Mouse (Mus musculus) erythroblast, embryonic 14.5 days (primary cell): ENCODE data around the gene Arhgef3. TPM values are rescaled to one million over a fixed set of nuclear protein-coding genes. Genes with fewer than 3 reads are reported as not detected.

ENCODE experiments used
- H3K27me3 ChIP-seq: 2 replicates; pipeline ENCODE4 v1.6.1; 2012; ENCODE audit warnings: inconsistent platforms; ENCODE audit not compliant: control insufficient read depth
- H3K36me3 ChIP-seq: 2 replicates; pipeline ENCODE4 v1.6.1; 2012; ENCODE audit warnings: mild to moderate bottlenecking, inconsistent platforms; ENCODE audit not compliant: control insufficient read depth
- H3K4me1 ChIP-seq: 2 replicates; pipeline ENCODE4 v1.6.1; 2012; ENCODE audit warnings: inconsistent platforms; ENCODE audit not compliant: control insufficient read depth
- H3K4me3 ChIP-seq: replicated peaks from 2 replicates; pipeline ENCODE3; 2012; ENCODE audit warnings: moderate library complexity, mild to moderate bottlenecking, inconsistent platforms
- H3K9me3 ChIP-seq: 2 replicates; pipeline ENCODE4 v1.6.1; 2012; ENCODE audit warnings: low read length, inconsistent platforms, mixed read lengths; ENCODE audit not compliant: control insufficient read depth
- GATA1 ChIP-seq: IDR thresholded peaks from 2 replicates; pipeline ENCODE4 v1.6.1; 2012; ENCODE audit warnings: low read length, inconsistent platforms, mixed read lengths
- TAL1 ChIP-seq: IDR thresholded peaks from 3 replicates; pipeline ENCODE4 v1.6.1; 2012; ENCODE audit warnings: low read length, inconsistent platforms, mixed read lengths
- polyA plus RNA-seq: library from polyadenylated mRNA; stranded (reverse); fragments of >175 nt; gene quantifications from 2 replicates; pipeline ENCODE4 v1.2.3, GENCODE M21; 2012

Arhgef3 gene
- polyA plus RNA-seq, 1 experiment: 0.01 TPM

DNA sequence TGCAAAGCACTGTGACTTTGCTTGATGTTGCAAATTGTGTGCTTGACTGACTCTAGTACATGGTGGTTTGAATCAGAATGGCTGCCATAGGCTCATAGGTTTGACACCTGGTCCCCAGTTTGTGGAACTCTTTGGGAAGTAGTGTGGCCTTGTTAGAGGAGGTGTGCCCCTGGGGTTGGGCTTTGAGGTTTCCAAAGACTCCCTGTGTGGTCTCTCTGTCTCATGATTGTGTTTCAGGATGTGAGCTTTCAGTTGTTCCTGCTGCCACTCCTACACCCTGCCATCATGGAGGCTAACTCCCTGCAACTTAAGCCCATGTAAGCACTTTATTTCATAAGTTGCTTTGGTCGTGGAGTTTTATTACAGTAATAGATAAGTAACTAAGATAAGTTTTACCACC is 16.0 kb downstream of the Arhgef3 start:
- H3K36me3 ChIP-seq: no peaks in the 10 kb centered on the region
- H3K27me3 ChIP-seq: no peaks in the 10 kb centered on the region
- H3K4me1 ChIP-seq: no peaks in the 10 kb centered on the region
- no peaks in the 10 kb centered on the region for H3K9me3 ChIP-seq
- no peak overlapping the region for H3K4me3 ChIP-seq
- TF ChIP-seq GATA1 (no peak), TAL1 (no peak)

DNA sequence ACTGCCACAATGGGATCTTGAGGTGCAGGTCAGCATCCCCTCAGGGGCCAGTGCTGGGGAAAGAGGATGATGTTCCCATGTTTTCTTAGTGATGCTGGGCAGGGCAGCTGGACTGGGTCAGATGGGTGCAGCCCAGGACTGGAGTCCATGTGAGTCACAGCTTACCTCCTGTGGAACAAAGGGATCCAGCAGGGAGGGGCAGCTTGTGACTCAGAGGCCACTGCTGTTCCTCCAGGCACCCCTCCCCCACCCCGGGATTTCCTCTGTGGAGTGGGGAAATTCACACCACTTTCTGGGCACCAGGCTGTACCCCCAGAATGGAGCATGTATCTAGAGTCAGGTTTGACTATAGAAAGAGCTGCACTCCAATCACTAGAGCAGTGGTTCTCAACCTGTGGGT is 16.8 kb downstream of the Arhgef3 start:
- H3K4me3 ChIP-seq: no peak overlapping the region
- H3K27me3 ChIP-seq: no peaks in the 10 kb centered on the region
- no peaks in the 10 kb centered on the region for H3K4me1 ChIP-seq
- no peaks in the 10 kb centered on the region for H3K36me3 ChIP-seq
- no peak for TF ChIP-seq TAL1
- no peak for TF ChIP-seq GATA1
- no peaks in the 10 kb centered on the region for H3K9me3 ChIP-seq

DNA sequence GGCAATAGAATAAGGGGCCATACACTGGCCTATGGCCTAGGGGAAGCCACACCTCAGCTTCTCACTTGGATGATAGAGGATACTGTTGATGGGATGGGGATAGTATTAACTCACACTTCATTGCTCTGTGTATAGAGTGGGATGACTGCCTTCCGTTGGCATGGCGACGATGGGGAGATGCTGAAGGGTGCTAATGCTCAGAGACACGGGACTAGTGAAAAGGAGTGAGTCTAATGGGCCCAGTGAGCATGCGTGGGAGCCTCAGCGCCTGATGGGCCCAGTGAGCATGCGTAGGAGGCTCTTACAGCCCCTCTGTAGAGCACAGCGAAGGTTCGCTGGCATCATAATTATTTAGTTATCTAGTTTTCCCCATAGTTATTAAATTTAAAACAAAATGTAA is 24.2 kb downstream of the Arhgef3 start:
- no peaks in the 10 kb centered on the region for H3K36me3 ChIP-seq
- no peak overlapping the region for H3K4me3 ChIP-seq
- TF ChIP-seq TAL1: no peak
- no peak for TF ChIP-seq GATA1
- no peaks in the 10 kb centered on the region for H3K4me1 ChIP-seq
- H3K27me3 ChIP-seq: no peaks in the 10 kb centered on the region
- no peaks in the 10 kb centered on the region for H3K9me3 ChIP-seq

DNA sequence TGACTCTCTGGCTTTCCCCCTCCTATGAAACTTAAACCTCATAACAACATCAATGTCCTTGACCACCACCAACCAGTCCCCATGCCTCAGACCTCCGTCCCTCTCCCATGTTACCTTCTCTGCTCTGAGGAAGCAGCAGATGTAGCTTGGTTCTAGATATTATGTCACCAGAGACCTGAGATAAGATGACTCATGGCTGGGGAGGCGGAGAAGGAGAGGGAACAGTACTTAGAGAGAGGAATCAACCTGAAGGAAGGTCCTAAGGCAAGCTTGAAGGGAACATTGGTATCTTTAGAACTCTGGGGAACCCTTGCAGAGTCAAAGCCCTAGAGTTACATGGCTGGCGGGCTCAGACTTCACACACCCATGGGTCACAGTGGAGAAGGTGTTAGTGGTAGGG is 25.3 kb downstream of the Arhgef3 start:
- no peaks in the 10 kb centered on the region for H3K9me3 ChIP-seq
- TF ChIP-seq TAL1 (no peak), GATA1 (no peak)
- H3K4me1 ChIP-seq: no peaks in the 10 kb centered on the region

DNA sequence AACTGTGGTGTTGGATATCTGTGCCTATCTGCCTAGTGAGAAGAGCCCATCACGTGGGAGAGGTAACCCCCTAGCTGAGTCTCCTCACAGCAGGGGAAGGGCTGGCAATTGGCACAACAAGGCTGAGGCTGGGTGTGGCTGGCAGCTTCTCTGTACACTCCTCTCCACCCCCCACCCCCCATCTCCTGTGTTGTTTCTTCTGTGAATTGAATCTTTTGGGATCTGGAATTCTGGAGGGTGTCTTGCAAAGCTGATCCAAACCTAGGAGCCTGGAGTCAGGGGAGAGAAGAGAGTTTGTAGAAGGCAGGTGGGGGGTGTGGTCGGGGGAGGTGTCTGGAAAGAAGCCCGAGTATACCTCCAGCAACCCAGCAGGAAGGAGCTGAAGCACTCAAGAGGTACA is 26.8 kb downstream of the Arhgef3 start:
- TF ChIP-seq TAL1 (no peak), GATA1 (no peak)
- H3K4me1 ChIP-seq: no peaks in the 10 kb centered on the region
- no peaks in the 10 kb centered on the region for H3K27me3 ChIP-seq
- no peaks in the 10 kb centered on the region for H3K36me3 ChIP-seq
- H3K9me3 ChIP-seq: no peaks in the 10 kb centered on the region
- H3K4me3 ChIP-seq: no peak overlapping the region

More for the DNA sequence above, 25.3 kb downstream of the Arhgef3 start:
- H3K27me3 ChIP-seq: no peaks in the 10 kb centered on the region
- H3K36me3 ChIP-seq: no peaks in the 10 kb centered on the region
- H3K4me3 ChIP-seq: no peak overlapping the region

DNA sequence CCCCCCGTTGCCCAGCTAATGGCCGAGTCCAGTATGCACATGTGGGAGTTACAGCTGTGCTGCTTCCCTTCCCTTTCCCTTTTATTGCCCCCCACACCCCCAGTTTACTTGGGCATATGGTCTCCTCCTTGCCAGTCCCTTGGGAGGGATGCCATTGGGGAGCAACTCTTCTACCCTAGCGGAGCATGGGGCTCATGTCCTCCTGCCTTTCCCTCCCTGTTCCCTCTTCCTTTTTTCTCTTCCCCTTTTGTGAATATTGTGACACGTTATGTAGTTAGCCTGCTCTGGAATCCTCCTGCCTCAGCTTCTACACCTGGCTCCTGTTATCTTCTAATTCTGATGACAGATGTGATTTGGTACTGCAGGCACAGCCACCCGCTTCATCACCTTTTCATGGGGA is 28.0 kb downstream of the Arhgef3 start:
- TF ChIP-seq GATA1 (no peak), TAL1 (no peak)
- no peaks in the 10 kb centered on the region for H3K27me3 ChIP-seq
- H3K9me3 ChIP-seq: no peaks in the 10 kb centered on the region
- no peak overlapping the region for H3K4me3 ChIP-seq
- no peaks in the 10 kb centered on the region for H3K4me1 ChIP-seq
- H3K36me3 ChIP-seq: no peaks in the 10 kb centered on the region

DNA sequence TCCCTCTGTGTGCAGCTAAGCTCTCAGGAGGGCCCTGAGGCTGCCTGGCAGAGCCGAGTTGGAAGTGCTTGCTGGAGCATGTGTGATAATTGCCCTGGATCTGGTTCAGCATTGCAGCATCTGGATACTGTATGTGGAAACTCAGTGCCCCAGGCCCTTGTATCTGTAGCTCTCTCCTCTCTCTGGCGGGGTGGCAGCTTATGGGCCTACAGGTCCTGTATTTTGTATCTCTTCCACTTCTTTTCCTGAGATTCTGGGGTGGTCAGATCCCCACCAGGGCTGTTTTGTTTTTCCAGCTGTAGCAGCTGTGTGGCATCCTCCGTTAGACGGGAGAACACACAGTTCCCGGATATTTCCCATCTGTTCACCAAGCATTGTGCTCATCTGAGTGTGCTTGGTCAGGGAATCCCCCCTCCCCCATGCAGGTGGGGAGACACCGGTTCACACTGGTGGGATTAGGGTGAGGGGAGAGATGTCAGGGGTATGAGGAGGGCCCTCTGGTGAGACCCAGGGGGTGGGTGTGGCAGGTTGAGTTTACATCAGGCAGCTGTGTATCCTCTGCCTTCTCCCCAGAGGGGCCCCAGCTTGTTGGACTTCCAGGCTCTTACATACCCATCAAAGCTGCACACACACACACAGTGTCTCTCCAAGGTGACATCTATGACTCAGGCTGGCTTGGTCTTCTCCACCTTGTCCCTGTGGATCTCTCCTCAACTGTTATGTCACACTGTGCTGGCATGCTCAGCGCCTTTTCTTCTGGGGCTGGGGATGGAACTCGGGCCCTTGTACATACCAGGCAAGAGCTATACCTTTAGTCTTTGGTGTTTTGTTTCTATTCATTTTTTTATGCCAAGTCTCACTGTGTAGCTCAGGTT is 30.7 kb downstream of the Arhgef3 start:
- no peaks in the 10 kb centered on the region for H3K9me3 ChIP-seq
- H3K4me3 ChIP-seq: no peak overlapping the region
- H3K36me3 ChIP-seq: no peaks in the 10 kb centered on the region
- no peaks in the 10 kb centered on the region for H3K4me1 ChIP-seq
- no peak for TF ChIP-seq GATA1
- 0 out of 3 replicates have a peak, but pooled peaks have one; percentile 6 for TF ChIP-seq TAL1
- H3K27me3 ChIP-seq: no peaks in the 10 kb centered on the region

DNA sequence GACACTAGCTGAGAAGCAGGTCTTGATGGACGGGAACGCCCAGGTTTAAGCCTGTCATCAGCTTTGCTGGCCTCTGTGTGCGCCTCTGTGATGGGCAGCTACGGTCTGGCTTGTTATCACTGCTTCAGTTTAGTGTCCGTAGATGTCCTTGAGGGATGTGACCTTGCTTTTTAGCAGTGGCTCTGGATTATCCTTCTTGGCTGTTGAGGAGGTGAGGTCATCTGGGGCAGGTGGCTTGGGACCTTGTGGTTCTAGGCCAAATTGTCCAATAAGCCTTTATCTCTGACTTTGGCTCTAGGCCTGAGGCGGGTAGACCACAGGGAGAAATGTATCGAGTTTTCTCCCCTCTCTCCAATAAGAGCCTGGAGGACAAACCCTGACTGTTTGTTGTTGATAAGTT is 33.0 kb downstream of the Arhgef3 start:
- H3K36me3 ChIP-seq: no peaks in the 10 kb centered on the region
- no peaks in the 10 kb centered on the region for H3K27me3 ChIP-seq
- no peaks in the 10 kb centered on the region for H3K4me1 ChIP-seq
- no peaks in the 10 kb centered on the region for H3K9me3 ChIP-seq
- TF ChIP-seq GATA1: no peak
- no peak for TF ChIP-seq TAL1
- H3K4me3 ChIP-seq: no peak overlapping the region

DNA sequence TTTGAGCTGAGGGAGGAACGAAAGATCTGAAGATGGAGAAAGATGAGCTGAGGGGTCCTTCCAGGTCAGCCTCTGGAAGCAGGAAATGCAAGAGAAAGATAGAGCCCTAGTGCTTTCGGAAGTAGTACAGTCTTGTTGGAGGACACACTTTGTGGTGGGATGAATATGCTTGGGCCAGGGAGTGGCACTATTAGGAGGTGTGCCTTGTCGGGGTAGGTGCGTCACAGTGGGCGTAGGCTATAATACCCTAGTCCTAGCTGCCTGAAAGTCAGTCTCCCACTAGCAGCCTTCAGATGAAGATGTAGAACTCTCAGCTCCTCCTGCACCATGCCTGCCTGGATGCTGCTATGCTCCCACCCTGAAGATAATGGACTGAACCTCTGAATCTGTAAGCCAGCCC is 34.7 kb downstream of the Arhgef3 start:
- no peaks in the 10 kb centered on the region for H3K36me3 ChIP-seq
- H3K27me3 ChIP-seq: no peaks in the 10 kb centered on the region
- no peak overlapping the region for H3K4me3 ChIP-seq
- H3K4me1 ChIP-seq: no peaks in the 10 kb centered on the region
- H3K9me3 ChIP-seq: no peaks in the 10 kb centered on the region
- no peak for TF ChIP-seq GATA1
- no peak for TF ChIP-seq TAL1
